7 mouse cellular contexts compared by ENCODE assay signal in the genomic region with DNA sequence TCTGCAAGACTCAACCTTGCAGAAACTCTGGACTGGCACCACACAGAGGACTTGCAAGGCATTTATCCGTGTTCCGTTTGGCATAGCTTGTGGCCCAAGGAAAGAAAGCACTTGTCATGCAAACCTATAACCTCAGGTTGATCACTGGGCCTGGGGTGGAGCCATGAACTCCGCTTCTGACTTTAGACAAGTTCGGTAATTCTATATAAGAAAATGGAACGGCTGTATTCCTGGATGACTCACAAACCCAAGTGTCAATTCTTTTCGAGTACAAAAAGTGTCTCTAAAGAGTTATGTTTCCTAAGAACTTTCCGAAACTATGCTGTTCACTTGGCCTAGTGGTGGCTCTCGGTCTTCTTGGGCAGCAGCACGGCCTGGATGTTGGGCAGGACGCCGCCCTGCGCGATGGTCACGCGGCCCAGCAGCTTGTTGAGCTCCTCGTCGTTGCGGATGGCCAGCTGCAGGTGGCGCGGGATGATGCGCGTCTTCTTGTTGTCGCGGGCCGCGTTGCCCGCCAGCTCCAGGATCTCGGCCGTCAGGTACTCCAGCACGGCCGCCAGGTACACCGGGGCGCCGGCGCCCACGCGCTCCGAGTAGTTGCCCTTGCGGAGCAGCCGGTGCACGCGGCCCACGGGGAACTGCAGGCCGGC. TPM values are rescaled to one million over a fixed set of nuclear protein-coding genes. Genes with fewer than 3 reads are reported as not detected.
DNase-seq lines count a peak whose midpoint lies in the region; ATAC-seq and TF ChIP-seq lines count a peak whose summit lies in the region.
"Not testable (repeated sequence)": the region's sequence is repeated elsewhere in the genome, so short reads cannot be mapped to it uniquely, and the experiment has no call there.

No protein-coding gene starts in this region.

- not testable (repeated sequence) for H3K27ac ChIP-seq in forebrain, postnatal 0 days (ENCODE audit: low read depth, low read length)
- H3K27ac ChIP-seq in hindbrain, postnatal 0 days, result peak overlapping the region; percentile 66; the same call in 1 of the 2 replicates
- H3K27ac ChIP-seq in limb, embryonic 13.5 days, result peak overlapping the region; percentile 88
- H3K27ac ChIP-seq in midbrain, embryonic 10.5 days (replicated peaks), result peak overlapping the region; percentile 97
- H3K27ac ChIP-seq in small intestine, adult 2 months (ENCODE audit: insufficient read depth, low read depth, low read length), result peak overlapping the region; percentile 1

- H3K36me3 ChIP-seq in G1E (replicated peaks); forebrain, postnatal 0 days (ENCODE audit: insufficient read depth); hindbrain, postnatal 0 days (ENCODE audit: insufficient read depth, low read length); limb, embryonic 13.5 days; midbrain, embryonic 10.5 days; small intestine, adult 2 months (ENCODE audit: control insufficient read depth, insufficient read depth, low read length): not testable (repeated sequence)

- peak overlapping the region; percentile 67; the same call in 1 of the 2 replicates for H3K4me3 ChIP-seq in G1E (ENCODE audit: low read depth, low read length)
- peak overlapping the region; percentile 38 for H3K4me3 ChIP-seq in forebrain, postnatal 0 days (ENCODE audit: low read depth, low read length)
- H3K4me3 ChIP-seq in hindbrain, postnatal 0 days (ENCODE audit: low read length), result peak overlapping the region; percentile 39
- peak overlapping the region; percentile 45 for H3K4me3 ChIP-seq in limb, embryonic 13.5 days
- peak overlapping the region; percentile 54 for H3K4me3 ChIP-seq in midbrain, embryonic 10.5 days
- H3K4me3 ChIP-seq in small intestine, adult 2 months (ENCODE audit: low read depth, low read length), result peak overlapping the region; percentile 72

- H3K9me3 ChIP-seq in G1E (replicated peaks); forebrain, postnatal 0 days (ENCODE audit: low read length); hindbrain, postnatal 0 days (ENCODE audit: low read length); limb, embryonic 13.5 days; midbrain, embryonic 10.5 days (replicated peaks): not testable (repeated sequence)

- H3K4me1 ChIP-seq in G1E (ENCODE audit: insufficient read depth, low read depth, low read length), result peaks cover 26% of the 10 kb centered on the region
- H3K4me1 ChIP-seq in forebrain, postnatal 0 days (ENCODE audit: insufficient read depth), result peaks cover 15% of the 10 kb centered on the region
- not testable (repeated sequence) for H3K4me1 ChIP-seq in hindbrain, postnatal 0 days (ENCODE audit: insufficient read depth, low read length); small intestine, adult 2 months (ENCODE audit: control insufficient read depth, insufficient read depth, insufficient read length, low read length)
- H3K4me1 ChIP-seq in limb, embryonic 13.5 days, result peaks cover 34% of the 10 kb centered on the region
- peaks cover 38% of the 10 kb centered on the region for H3K4me1 ChIP-seq in midbrain, embryonic 10.5 days

- ATAC-seq in G1E (ENCODE audit: extremely low read depth, insufficient number of reproducible peaks, low FRiP score, poor library complexity, severe bottlenecking); forebrain, postnatal 0 days; limb, embryonic 13.5 days (ENCODE audit: low FRiP score, low read depth): not testable (repeated sequence)
- peak; percentile 18 for ATAC-seq in hindbrain, postnatal 0 days

- H3K9ac ChIP-seq in forebrain, postnatal 0 days, result peak overlapping the region; percentile 31; the same call in 1 of the 2 replicates
- not testable (repeated sequence) for H3K9ac ChIP-seq in hindbrain, postnatal 0 days (replicated peaks; ENCODE audit: low read length)
- peak overlapping the region; percentile 63 for H3K9ac ChIP-seq in limb, embryonic 13.5 days

- H3K4me2 ChIP-seq in forebrain, postnatal 0 days (ENCODE audit: low read depth), result peak overlapping the region; percentile 63
- H3K4me2 ChIP-seq in hindbrain, postnatal 0 days (ENCODE audit: low read depth, low read length), result peak overlapping the region; percentile 59
- peak overlapping the region; percentile 66 for H3K4me2 ChIP-seq in limb, embryonic 13.5 days (replicated peaks)

- H3K27me3 ChIP-seq in G1E (ENCODE audit: insufficient read depth, low read length); forebrain, postnatal 0 days (ENCODE audit: insufficient read depth, low read length); hindbrain, postnatal 0 days (ENCODE audit: insufficient read depth, low read length); limb, embryonic 13.5 days; midbrain, embryonic 10.5 days (ENCODE audit: low read depth, poor library complexity, severe bottlenecking); small intestine, adult 2 months (ENCODE audit: control insufficient read depth, insufficient read depth, low read length): not testable (repeated sequence)

- TF ChIP-seq CTCF in G1E (IDR thresholded peaks at IDR 0.05; ENCODE audit: low read depth, low read length); forebrain, postnatal 0 days (IDR thresholded peaks at IDR 0.05; ENCODE audit: low read depth); hindbrain, postnatal 0 days (IDR thresholded peaks at IDR 0.05; ENCODE audit: low read depth); small intestine, adult 2 months (IDR thresholded peaks at IDR 0.05; ENCODE audit: extremely low read depth, insufficient read length, insufficient replicate concordance, low read depth, low read length): not testable (repeated sequence)

- not testable (repeated sequence) for DNase-seq in G1E (ENCODE audit: low spot score); forebrain, postnatal 0 days; hindbrain, postnatal 0 days (ENCODE audit: low spot score)
- DNase-seq in embryo, embryonic 10.5 days (ENCODE audit: low spot score), result peak; percentile 67
- DNase-seq in midbrain, embryonic 10.5 days (ENCODE audit: low spot score), result peak; percentile 54

- not testable (repeated sequence) for TF ChIP-seq POLR2A in small intestine, adult 2 months (IDR thresholded peaks at IDR 0.05; ENCODE audit: low read depth, low read length)

- WGBS in forebrain, postnatal 0 days, result 1% methylated on average over 19 of the region's 44 CpGs
- WGBS in hindbrain, postnatal 0 days, result 1% methylated on average over 19 of the region's 44 CpGs
- WGBS in limb, embryonic 13.5 days, result 2% methylated on average over 24 of the region's 44 CpGs
- 2% methylated on average over 26 of the region's 44 CpGs for WGBS in midbrain, embryonic 10.5 days
- 1% methylated on average over 22 of the region's 44 CpGs for WGBS in small intestine, adult 2 months

RNA-seq across cellular contexts. Expression of gene Hist1h2bm, which starts 0.6 kb away (rescaled TPM):
- total RNA-seq in G1E (2014; fragmentation: Nextera tagmentation) (170 and 209 TPM in 2 replicates), G1E (2017) (309 and 556 TPM in 2 replicates)
- polyA plus RNA-seq in G1E (2012), result 1.2 and 3.4 TPM in 2 replicates
- total RNA-seq in forebrain, postnatal 0 days (2014; rRNA removed), result 308 and 356 TPM in 2 replicates
- 0.34 TPM in 1 of 2 replicates, not detected in the other for polyA plus RNA-seq in forebrain, postnatal 0 days (2015; fragmentation: Nextera tagmentation; extraction: Ambion mirVana)
- 1,597 and 1,943 TPM in 2 replicates for total RNA-seq in hindbrain, postnatal 0 days (2014; rRNA removed)
- 1.3 and 1.7 TPM in 2 replicates for polyA plus RNA-seq in hindbrain, postnatal 0 days (2015; fragmentation: Nextera tagmentation; extraction: Ambion mirVana)
- polyA plus RNA-seq in limb, embryonic 13.5 days (2015; fragmentation: Nextera tagmentation; extraction: Ambion mirVana), result 6.1 and 7.8 TPM in 2 replicates
- 5.2 and 7.5 TPM in 2 replicates for polyA plus RNA-seq in midbrain, embryonic 10.5 days (2016; fragmentation: Nextera tagmentation; extraction: Ambion mirVana)
- polyA plus RNA-seq in small intestine, adult 2 months (2012; rRNA removed), result 4.7 and 7.1 TPM in 2 replicates

RNA-seq across cellular contexts. Expression of gene Hist1h3h, which starts 3.8 kb away (rescaled TPM):
- total RNA-seq in G1E (2014; fragmentation: Nextera tagmentation) (178 and 383 TPM in 2 replicates), G1E (2017) (634 and 1,163 TPM in 2 replicates)
- 29.3 and 131 TPM in 2 replicates for polyA plus RNA-seq in G1E (2012)
- 277 and 308 TPM in 2 replicates for total RNA-seq in forebrain, postnatal 0 days (2014; rRNA removed)
- polyA plus RNA-seq in forebrain, postnatal 0 days (2015; fragmentation: Nextera tagmentation; extraction: Ambion mirVana), result 0.75 and 1.3 TPM in 2 replicates
- 1,004 and 1,140 TPM in 2 replicates for total RNA-seq in hindbrain, postnatal 0 days (2014; rRNA removed)
- 1.9 and 6.2 TPM in 2 replicates for polyA plus RNA-seq in hindbrain, postnatal 0 days (2015; fragmentation: Nextera tagmentation; extraction: Ambion mirVana)
- 22.6 and 23.4 TPM in 2 replicates for polyA plus RNA-seq in limb, embryonic 13.5 days (2015; fragmentation: Nextera tagmentation; extraction: Ambion mirVana)
- 8.9 and 11.3 TPM in 2 replicates for polyA plus RNA-seq in midbrain, embryonic 10.5 days (2016; fragmentation: Nextera tagmentation; extraction: Ambion mirVana)
- 79.4 and 100 TPM in 2 replicates for polyA plus RNA-seq in small intestine, adult 2 months (2012; rRNA removed)

RNA-seq across cellular contexts. Expression of gene Hist1h2ai, which starts 5.0 kb away (rescaled TPM):
- total RNA-seq in G1E (2014; fragmentation: Nextera tagmentation) (968 and 989 TPM in 2 replicates), G1E (2017) (2,644 and 2,651 TPM in 2 replicates)
- polyA plus RNA-seq in G1E (2012), result 2,561 and 4,652 TPM in 2 replicates
- 342 and 560 TPM in 2 replicates for total RNA-seq in forebrain, postnatal 0 days (2014; rRNA removed)
- 12.1 and 14.6 TPM in 2 replicates for polyA plus RNA-seq in forebrain, postnatal 0 days (2015; fragmentation: Nextera tagmentation; extraction: Ambion mirVana)
- 934 and 1,282 TPM in 2 replicates for total RNA-seq in hindbrain, postnatal 0 days (2014; rRNA removed)
- polyA plus RNA-seq in hindbrain, postnatal 0 days (2015; fragmentation: Nextera tagmentation; extraction: Ambion mirVana), result 4.5 and 5.8 TPM in 2 replicates
- polyA plus RNA-seq in limb, embryonic 13.5 days (2015; fragmentation: Nextera tagmentation; extraction: Ambion mirVana), result 34.6 and 46.9 TPM in 2 replicates
- polyA plus RNA-seq in midbrain, embryonic 10.5 days (2016; fragmentation: Nextera tagmentation; extraction: Ambion mirVana), result 12.2 and 21.8 TPM in 2 replicates
- 66.1 and 104 TPM in 2 replicates for polyA plus RNA-seq in small intestine, adult 2 months (2012; rRNA removed)

RNA-seq across cellular contexts. Expression of gene Hist1h2bl, which starts 5.3 kb away (rescaled TPM):
- total RNA-seq in G1E (2014; fragmentation: Nextera tagmentation), result 900 and 963 TPM in 2 replicates
- total RNA-seq in G1E (2017), result 1,351 and 1,816 TPM in 2 replicates
- 2.1 and 8.3 TPM in 2 replicates for polyA plus RNA-seq in G1E (2012)
- total RNA-seq in forebrain, postnatal 0 days (2014; rRNA removed), result 131 and 141 TPM in 2 replicates
- polyA plus RNA-seq in forebrain, postnatal 0 days (2015; fragmentation: Nextera tagmentation; extraction: Ambion mirVana), result 0.65 and 0.73 TPM in 2 replicates
- 541 and 615 TPM in 2 replicates for total RNA-seq in hindbrain, postnatal 0 days (2014; rRNA removed)
- polyA plus RNA-seq in hindbrain, postnatal 0 days (2015; fragmentation: Nextera tagmentation; extraction: Ambion mirVana), result 1.2 TPM in 1 of 2 replicates, not detected in the other
- 3.3 and 3.4 TPM in 2 replicates for polyA plus RNA-seq in limb, embryonic 13.5 days (2015; fragmentation: Nextera tagmentation; extraction: Ambion mirVana)
- polyA plus RNA-seq in midbrain, embryonic 10.5 days (2016; fragmentation: Nextera tagmentation; extraction: Ambion mirVana), result 1.4 and 3.4 TPM in 2 replicates
- 10.7 and 15.7 TPM in 2 replicates for polyA plus RNA-seq in small intestine, adult 2 months (2012; rRNA removed)

RNA-seq across cellular contexts. Expression of gene Hist1h4j, which starts 13.6 kb away (rescaled TPM):
- total RNA-seq in G1E (2014; fragmentation: Nextera tagmentation) (20.2 and 51.9 TPM in 2 replicates), G1E (2017) (121 TPM in 2 replicates)
- polyA plus RNA-seq in G1E (2012), result 1.2 and 6.4 TPM in 2 replicates
- total RNA-seq in forebrain, postnatal 0 days (2014; rRNA removed), result 282 and 307 TPM in 2 replicates
- not detected in 2 replicates for polyA plus RNA-seq in forebrain, postnatal 0 days (2015; fragmentation: Nextera tagmentation; extraction: Ambion mirVana)
- 1,214 and 1,310 TPM in 2 replicates for total RNA-seq in hindbrain, postnatal 0 days (2014; rRNA removed)
- polyA plus RNA-seq in hindbrain, postnatal 0 days (2015; fragmentation: Nextera tagmentation; extraction: Ambion mirVana), result not detected in 2 replicates
- polyA plus RNA-seq in limb, embryonic 13.5 days (2015; fragmentation: Nextera tagmentation; extraction: Ambion mirVana), result 1.2 and 1.3 TPM in 2 replicates
- 1.0 and 1.2 TPM in 2 replicates for polyA plus RNA-seq in midbrain, embryonic 10.5 days (2016; fragmentation: Nextera tagmentation; extraction: Ambion mirVana)
- polyA plus RNA-seq in small intestine, adult 2 months (2012; rRNA removed), result 6.4 and 6.5 TPM in 2 replicates

Comparison
In these comparisons a context has a peak if more than half of its experiments do, and no peak if none do; other contexts are left out.
1. RNA of gene Hist1h2ai, which starts 5.0 kb away (polyA plus RNA-seq): 2,561 to 4,652 TPM in G1E; 66.1 to 104 TPM in small intestine, adult 2 months, 34.6 to 46.9 TPM in limb, embryonic 13.5 days, 12.2 to 21.8 TPM in midbrain, embryonic 10.5 days, 12.1 to 14.6 TPM in forebrain, postnatal 0 days and 4.5 to 5.8 TPM in hindbrain, postnatal 0 days; every median in the first group is over 10 times any median in the second.
2. Peak in every context shown above with its lines, with median percentiles within 50 percentile points of each other: H3K4me3 ChIP-seq and H3K4me2 ChIP-seq.